Mouse (Mus musculus) midbrain, embryonic 14.5 days (tissue): Measurements from ENCODE around the gene D5Ertd579e. TPM values are rescaled to one million over a fixed set of nuclear protein-coding genes. Genes with fewer than 3 reads are reported as not detected.

Experiments used
- ATAC-seq: fragments of 200-750 bp; cut with Nextera tagmentation; 2 replicates; pipeline ENCODE4 v1.8.0; 2017; ENCODE audit warnings: moderate number of reproducible peaks, moderate library complexity; ENCODE audit not compliant: low FRiP score, low TSS enrichment
- DNase-seq: peaks from one replicate; pipeline ENCODE4 v3.0.0-alpha.2; 2015
- H3K27ac ChIP-seq: fragments of 300-500 bp; sonication (generic); replicated peaks from 2 replicates; pipeline ENCODE4 v1.5.1; 2014; ENCODE audit warnings: mild to moderate bottlenecking, low read depth, low read length, moderate library complexity
- H3K27me3 ChIP-seq: fragments of 300-500 bp; sonication (generic); 2 replicates; pipeline ENCODE4 v1.6.1; 2014; ENCODE audit warnings: low read length, control low read depth, mixed read lengths; ENCODE audit not compliant: control insufficient read depth, insufficient read depth
- H3K36me3 ChIP-seq: fragments of 300-500 bp; sonication (generic); 2 replicates; pipeline ENCODE4 v1.6.1; 2014; ENCODE audit warnings: low read length, control low read depth; ENCODE audit not compliant: control insufficient read depth, insufficient read depth
- H3K4me1 ChIP-seq: fragments of 300-500 bp; sonication (generic); 2 replicates; pipeline ENCODE4 v1.6.1; 2014; ENCODE audit warnings: mild to moderate bottlenecking, antibody characterized with exemption, low read length, control low read depth; ENCODE audit not compliant: control insufficient read depth, insufficient read depth
- H3K4me2 ChIP-seq: fragments of 300-500 bp; sonication (generic); 2 replicates; pipeline ENCODE4 v1.6.1; 2014; ENCODE audit warnings: mild to moderate bottlenecking, low read length, moderate library complexity
- H3K4me3 ChIP-seq: fragments of 300-500 bp; sonication (generic); replicated peaks from 2 replicates; pipeline ENCODE4 v1.5.1; 2014; ENCODE audit warnings: low read depth, low read length
- H3K9ac ChIP-seq: fragments of 300-500 bp; sonication (generic); replicated peaks from 2 replicates; pipeline ENCODE4 v1.6.1; 2014; ENCODE audit warnings: mild to moderate bottlenecking, low read length, moderate library complexity
- H3K9me3 ChIP-seq: fragments of 300-500 bp; sonication (generic); 2 replicates; pipeline ENCODE4 v1.6.1; 2016; ENCODE audit warnings: low read length, control low read depth, mixed read lengths; ENCODE audit not compliant: control insufficient read depth
- WGBS: fragments of 180-500 bp; shearing (Covaris S2); extraction: QIAGEN DNeasy Blood & Tissue Kit; methylation state at CpG from one replicate; pipeline ENCODE4 v1.1.7; 2014; 5-methylcytosine and 5-hydroxymethylcytosine counted together
- polyA plus RNA-seq: library from polyadenylated mRNA; unstranded; fragments of >200 nt; fragmentation: Nextera tagmentation; extraction: Ambion mirVana; gene quantifications from 2 replicates; pipeline ENCODE4 v1.2.1, GENCODE M21; 2014

Gene D5Ertd579e
- polyA plus RNA-seq, 1 experiment from 2014 or later, result 53.7 TPM

DNA sequence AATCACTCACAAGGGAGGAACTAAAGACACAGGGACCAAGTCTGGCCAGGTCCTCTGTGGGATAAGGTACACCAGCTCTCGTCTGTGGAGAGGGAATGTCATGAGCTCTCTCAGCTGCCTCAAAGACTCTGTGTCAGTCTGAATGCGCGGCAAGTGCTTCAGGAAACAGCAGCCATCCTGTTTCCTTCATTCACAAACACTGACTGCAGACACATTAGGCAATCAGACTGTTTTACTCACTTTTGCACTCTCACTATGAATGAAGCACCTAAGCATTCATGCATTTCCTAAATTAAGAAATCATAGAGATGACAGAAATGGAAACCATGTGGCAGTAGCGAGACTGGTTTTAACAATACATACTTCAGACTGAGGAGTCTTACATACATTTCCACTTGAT lies 77.5 kb downstream of the D5Ertd579e start:
- 83% methylated on average over 4 of the region's 4 CpGs for WGBS
- Histone ChIP-seq H3K27me3 (no peaks in the 10 kb centered on the region), H3K27ac (no peak overlapping the region), H3K9me3 (no peaks in the 10 kb centered on the region), H3K9ac (no peak overlapping the region), H3K4me3 (no peak overlapping the region), H3K4me1 (no peaks in the 10 kb centered on the region), H3K36me3 (peaks cover 50% of the 10 kb centered on the region), H3K4me2 (no peak overlapping the region)
- ATAC-seq (no peak), DNase-seq (no peak)

DNA sequence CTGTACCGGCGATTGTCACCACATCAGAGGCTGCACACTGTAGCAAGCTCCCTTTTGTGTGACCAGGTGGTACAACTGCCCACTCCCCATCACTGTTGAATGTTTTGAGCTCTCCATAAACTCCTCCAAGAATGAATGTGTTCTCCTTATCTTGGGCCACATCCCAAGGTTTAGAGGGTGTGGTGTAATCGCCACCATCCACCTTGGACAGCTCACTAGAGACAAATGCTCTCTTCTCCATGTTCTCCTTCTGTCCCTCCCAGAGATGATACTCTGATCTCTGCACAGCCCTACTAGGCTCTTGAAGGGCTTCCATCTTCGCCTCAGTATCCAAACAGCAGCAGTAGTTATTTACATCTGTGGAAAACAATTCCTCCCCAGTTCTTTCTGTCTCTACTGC lies 81.7 kb downstream of the D5Ertd579e start:
- Histone ChIP-seq H3K4me2 (no peak overlapping the region), H3K27me3 (no peaks in the 10 kb centered on the region), H3K9me3 (no peaks in the 10 kb centered on the region), H3K36me3 (peaks cover 84% of the 10 kb centered on the region), H3K4me1 (no peaks in the 10 kb centered on the region), H3K4me3 (no peak overlapping the region), H3K27ac (no peak overlapping the region), H3K9ac (no peak overlapping the region)
- 92% methylated on average over 4 of the region's 4 CpGs for WGBS
- DNase-seq (no peak), ATAC-seq (no peak)

DNA sequence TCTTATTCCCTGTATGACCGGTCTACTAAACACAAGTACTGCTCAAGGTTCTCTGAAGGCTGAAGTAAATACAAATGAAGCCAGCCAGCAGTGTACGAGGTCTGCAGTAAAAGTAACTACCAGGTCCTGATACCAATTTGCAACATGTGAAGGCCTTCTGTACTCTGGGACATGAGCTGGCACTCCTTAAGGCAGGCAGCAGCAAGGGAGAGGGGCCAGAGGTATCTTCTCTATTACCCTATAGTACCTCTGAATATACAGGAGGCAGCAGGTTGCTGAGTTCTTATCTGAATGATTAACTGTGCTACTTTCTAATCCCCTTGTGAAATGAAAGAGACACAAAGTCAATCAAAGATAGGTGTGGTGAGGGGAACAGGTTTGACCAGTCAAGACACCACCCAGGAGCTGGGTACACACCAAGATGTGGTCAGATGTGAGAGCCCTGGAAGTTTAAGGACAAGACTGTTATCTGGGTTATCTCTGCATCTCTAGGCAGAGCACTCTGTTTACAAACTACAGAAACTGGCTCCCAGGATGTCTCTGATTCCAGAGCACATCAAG lies 86.8 kb downstream of the D5Ertd579e start:
- ATAC-seq (no peak), DNase-seq (no peak)
- Histone ChIP-seq H3K4me3 (no peak overlapping the region), H3K4me1 (no peaks in the 10 kb centered on the region), H3K27me3 (no peaks in the 10 kb centered on the region), H3K9ac (no peak overlapping the region), H3K4me2 (no peak overlapping the region), H3K36me3 (peaks cover 82% of the 10 kb centered on the region), H3K9me3 (no peaks in the 10 kb centered on the region), H3K27ac (no peak overlapping the region)
- 92% methylated on average over 2 of the region's 2 CpGs for WGBS

DNA sequence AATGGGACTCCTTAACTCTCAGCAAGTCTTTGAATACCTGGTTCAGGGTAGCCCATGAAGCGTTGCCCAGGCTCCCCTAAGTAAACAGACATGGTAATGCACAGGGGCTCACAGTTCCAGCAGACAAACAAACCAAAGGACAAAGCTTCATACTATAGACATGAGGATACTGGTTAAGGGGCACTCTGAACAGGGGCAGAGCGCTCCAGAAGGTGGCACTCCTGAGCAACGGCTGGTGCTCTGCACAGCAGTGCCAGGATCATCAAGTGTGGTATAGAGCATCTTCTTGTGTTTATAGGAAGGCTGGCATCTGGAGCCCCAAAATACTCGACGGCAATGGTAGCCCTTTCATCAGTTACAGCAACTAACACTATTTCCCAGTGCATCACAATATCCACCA lies 92.8 kb downstream of the D5Ertd579e start:
- DNase-seq (peak; percentile 66), ATAC-seq (no peak)
- Histone ChIP-seq H3K4me3 (no peak overlapping the region), H3K9ac (no peak overlapping the region), H3K9me3 (no peaks in the 10 kb centered on the region), H3K4me1 (no peaks in the 10 kb centered on the region), H3K36me3 (peaks cover 84% of the 10 kb centered on the region), H3K4me2 (no peak overlapping the region), H3K27ac (no peak overlapping the region), H3K27me3 (no peaks in the 10 kb centered on the region)
- WGBS, result 86% methylated on average over 5 of the region's 5 CpGs

DNA sequence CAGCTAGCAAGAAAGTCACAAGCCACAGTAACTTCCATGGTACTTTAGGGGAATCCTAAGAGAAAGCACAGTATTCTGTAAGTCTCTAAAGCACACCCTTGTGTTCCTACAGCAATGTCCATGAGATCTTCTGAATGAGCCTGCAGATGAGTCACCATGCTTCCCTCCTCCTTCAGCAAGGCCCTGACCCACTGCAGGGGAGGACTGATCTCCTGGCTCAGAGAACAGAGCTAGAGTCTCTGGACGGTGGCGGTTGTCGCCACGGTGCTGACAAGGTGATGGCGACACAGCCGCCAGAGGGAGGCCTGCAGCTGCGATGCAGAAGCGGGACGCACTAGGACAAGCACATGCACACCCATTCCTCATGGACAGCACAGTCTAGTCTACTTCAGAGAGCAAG lies 93.8 kb downstream of the D5Ertd579e start:
- DNase-seq, result no peak
- peaks cover 76% of the 10 kb centered on the region for H3K36me3 ChIP-seq
- H3K4me3 ChIP-seq, result no peak overlapping the region
- no peaks in the 10 kb centered on the region for H3K4me1 ChIP-seq
- H3K9me3 ChIP-seq, result no peaks in the 10 kb centered on the region
- no peak overlapping the region for H3K27ac ChIP-seq
- H3K27me3 ChIP-seq, result no peaks in the 10 kb centered on the region
- ATAC-seq, result no peak
- no peak overlapping the region for H3K9ac ChIP-seq
- 87% methylated on average over 9 of the region's 9 CpGs for WGBS
- H3K4me2 ChIP-seq, result no peak overlapping the region

DNA sequence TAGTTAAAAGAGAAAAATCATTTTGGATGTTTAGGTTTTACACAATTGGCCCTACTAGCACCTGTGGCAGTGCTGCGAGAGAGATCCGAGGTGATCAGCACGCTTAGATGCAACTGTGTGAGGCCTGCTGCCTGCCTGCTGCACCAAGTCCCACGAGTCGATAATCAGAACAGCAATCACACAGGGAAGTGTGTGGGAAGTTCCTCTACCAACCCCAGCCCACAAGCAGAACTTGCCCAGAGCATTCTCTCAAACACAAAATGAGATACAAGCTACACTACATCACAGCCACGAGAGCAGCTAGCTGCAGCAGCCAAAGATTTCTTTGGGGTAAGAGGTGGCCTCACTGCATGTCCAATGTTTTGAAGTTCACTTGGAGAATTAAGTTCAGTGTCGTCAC lies 94.3 kb downstream of the D5Ertd579e start:
- Histone ChIP-seq H3K36me3 (peaks cover 71% of the 10 kb centered on the region), H3K4me1 (no peaks in the 10 kb centered on the region), H3K9me3 (no peaks in the 10 kb centered on the region), H3K27me3 (no peaks in the 10 kb centered on the region), H3K9ac (no peak overlapping the region), H3K4me2 (no peak overlapping the region), H3K27ac (no peak overlapping the region), H3K4me3 (no peak overlapping the region)
- ATAC-seq (no peak), DNase-seq (no peak)
- 94% methylated on average over 7 of the region's 7 CpGs for WGBS

DNA sequence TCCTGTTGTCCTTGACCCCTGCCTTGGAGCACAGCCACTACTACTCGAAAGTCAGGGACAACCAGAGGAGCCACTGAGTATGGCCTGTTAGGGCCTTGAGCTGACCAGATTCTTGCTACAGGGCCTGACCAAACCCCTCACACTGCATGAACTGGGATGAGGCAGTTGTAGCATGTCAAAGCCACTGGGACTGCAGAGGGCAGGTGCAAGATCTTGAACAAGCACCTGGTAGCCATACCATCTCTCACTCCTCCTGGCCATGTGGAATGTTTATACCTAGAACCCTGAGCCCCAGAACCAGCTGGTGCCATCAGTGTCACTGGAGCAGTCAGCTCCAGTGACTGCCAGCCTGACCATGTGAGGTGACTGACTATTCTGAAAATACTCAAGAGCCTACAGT lies 96.9 kb downstream of the D5Ertd579e start:
- H3K9me3 ChIP-seq, result no peaks in the 10 kb centered on the region
- H3K27ac ChIP-seq, result no peak overlapping the region
- no peaks in the 10 kb centered on the region for H3K27me3 ChIP-seq
- H3K4me3 ChIP-seq, result no peak overlapping the region
- peaks cover 48% of the 10 kb centered on the region for H3K36me3 ChIP-seq
- no peaks in the 10 kb centered on the region for H3K4me1 ChIP-seq
- 93% methylated on average over 1 of the region's 1 CpGs for WGBS
- no peak overlapping the region for H3K4me2 ChIP-seq
- DNase-seq (no peak), ATAC-seq (no peak)
- H3K9ac ChIP-seq, result no peak overlapping the region

DNA sequence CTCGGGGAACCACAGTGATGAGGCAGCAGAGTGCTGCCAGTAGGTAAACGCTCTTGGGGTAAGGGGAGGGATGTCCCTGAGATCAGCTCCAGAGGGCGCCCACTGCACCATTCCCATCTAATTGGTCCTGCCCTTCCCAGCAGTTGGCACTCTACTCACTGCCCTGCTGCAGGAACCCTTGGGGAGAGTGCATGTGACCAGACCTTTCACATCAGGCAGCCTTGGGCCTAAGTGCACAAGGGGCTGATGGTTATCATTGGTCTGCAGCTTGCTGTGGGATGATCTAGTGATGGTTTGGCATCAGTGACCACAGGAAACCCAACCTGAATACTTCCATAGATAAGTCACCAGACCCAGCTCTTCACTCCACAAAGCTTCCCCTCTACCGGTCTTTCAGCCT lies 98.2 kb downstream of the D5Ertd579e start:
- no peak overlapping the region for H3K9ac ChIP-seq
- H3K27ac ChIP-seq, result no peak overlapping the region
- no peak overlapping the region for H3K4me2 ChIP-seq
- peak; percentile 24 for DNase-seq
- no peaks in the 10 kb centered on the region for H3K9me3 ChIP-seq
- no peaks in the 10 kb centered on the region for H3K4me1 ChIP-seq
- peaks cover 36% of the 10 kb centered on the region for H3K36me3 ChIP-seq
- WGBS, result 38% methylated on average over 4 of the region's 4 CpGs
- ATAC-seq, result no peak
- H3K4me3 ChIP-seq, result no peak overlapping the region
- H3K27me3 ChIP-seq, result no peaks in the 10 kb centered on the region

DNA sequence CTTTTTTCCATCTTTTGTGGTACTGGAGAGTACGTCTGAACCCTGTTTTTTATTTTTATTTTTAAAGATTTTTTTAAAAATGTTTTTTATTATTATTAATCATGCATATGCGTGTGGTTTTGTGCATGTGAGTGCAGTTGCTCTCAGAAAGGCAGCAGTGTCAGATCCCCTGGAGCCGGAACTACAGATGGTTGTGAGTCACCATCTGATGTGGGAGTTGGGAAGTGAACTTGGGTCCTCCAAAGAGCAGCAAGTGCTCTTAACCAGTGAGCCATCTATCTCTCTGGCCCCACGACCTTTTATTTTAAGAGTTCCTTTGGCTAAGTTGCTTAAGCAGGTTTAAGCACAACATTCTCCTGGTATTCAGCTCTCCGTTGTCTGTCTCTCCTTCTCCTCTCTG lies 99.6 kb downstream of the D5Ertd579e start:
- 80% methylated on average over 5 of the region's 5 CpGs for WGBS
- no peak overlapping the region for H3K4me2 ChIP-seq
- no peak overlapping the region for H3K4me3 ChIP-seq
- no peak overlapping the region for H3K27ac ChIP-seq
- no peak overlapping the region for H3K9ac ChIP-seq
- H3K36me3 ChIP-seq, result peaks cover 22% of the 10 kb centered on the region
- no peak for ATAC-seq
- H3K27me3 ChIP-seq, result no peaks in the 10 kb centered on the region
- no peaks in the 10 kb centered on the region for H3K4me1 ChIP-seq
- no peak for DNase-seq
- H3K9me3 ChIP-seq, result no peaks in the 10 kb centered on the region
